Mouse (Mus musculus) ES-Bruce4 (cell line): Measurements from ENCODE around the gene Pigv.

Source experiments
- CTCF ChIP-seq: IDR thresholded peaks from one replicate; pipeline ENCODE4 v1.8.1; 2011; ENCODE audit warnings: low read depth, low read length
- POLR2A ChIP-seq: IDR thresholded peaks from one replicate; pipeline ENCODE4 v1.8.1; 2011; ENCODE audit warnings: low read length; ENCODE audit not compliant: insufficient read depth

- no peak for TF ChIP-seq CTCF
- TF ChIP-seq POLR2A, result no peak
These were observed 47.6 kb downstream of the Pigv start for GRCm38 (mm10) chr4:133624830-133625229.
